Mouse (Mus musculus): Measurements from ENCODE around the gene Fam219b.

Fam219b gene

GRCm38 (mm10) chr9:57524439-57524838 is 12.9 kb upstream of the Fam219b start:
- no peak for DNase-seq (ENCODE audit: low spot score in 2 of 2)

GRCm38 (mm10) chr9:57525516-57525915 is 11.8 kb upstream of the Fam219b start:
- no peak for DNase-seq (ENCODE audit: low spot score in 2 of 2)

GRCm38 (mm10) chr9:57526435-57526834 is 10.9 kb upstream of the Fam219b start:
- no peak for DNase-seq (ENCODE audit: low spot score in 2 of 2)

GRCm38 (mm10) chr9:57531946-57532345 is 5.4 kb upstream of the Fam219b start:
- no peak for DNase-seq (ENCODE audit: low spot score in 2 of 2)

GRCm38 (mm10) chr9:57536362-57536761 is 966 bp upstream of the Fam219b start:
- DNase-seq (ENCODE audit: low spot score in 2 of 2) = no peak

- no peak for DNase-seq (ENCODE audit: low spot score in 2 of 2)
Observed at GRCm38 (mm10) chr9:57537728-57538181, 427 bp downstream of the Fam219b start.

- DNase-seq (ENCODE audit: low spot score in 2 of 2) = no peak
Observed at GRCm38 (mm10) chr9:57539550-57539949, 2.2 kb downstream of the Fam219b start.

GRCm38 (mm10) chr9:57541312-57541711 is 4.0 kb downstream of the Fam219b start:
- no peak for DNase-seq (ENCODE audit: low spot score in 2 of 2)

GRCm38 (mm10) chr9:57543951-57544350 is 6.6 kb downstream of the Fam219b start:
- no peak for DNase-seq (ENCODE audit: low spot score in 2 of 2)

- peak in 1 of 2 experiments; percentile 67 for DNase-seq (ENCODE audit: low spot score in 2 of 2)
Observed at GRCm38 (mm10) chr9:57547287-57547686, 10.0 kb downstream of the Fam219b start.

- no peak for DNase-seq (ENCODE audit: low spot score in 2 of 2)
Observed at GRCm38 (mm10) chr9:57547869-57548268, 10.5 kb downstream of the Fam219b start.

- peak in 1 of 2 experiments; percentile 28 for DNase-seq (ENCODE audit: low spot score in 2 of 2)
Observed at GRCm38 (mm10) chr9:57549186-57549585, 11.9 kb downstream of the Fam219b start.

- DNase-seq (ENCODE audit: low spot score in 2 of 2) = peak; percentile 71 to 80
Observed at GRCm38 (mm10) chr9:57550126-57550862, 13.0 kb downstream of the Fam219b start.

- peak in 1 of 2 experiments; percentile 66 for DNase-seq (ENCODE audit: low spot score in 2 of 2)
Observed at GRCm38 (mm10) chr9:57552139-57552887, 15.0 kb downstream of the Fam219b start, which contains the start of gene Mpi. TSS of gene Mpi (minus strand) at chr9:57552763.

- no peak for DNase-seq (ENCODE audit: low spot score in 2 of 2)
Observed at GRCm38 (mm10) chr9:57553119-57553518, 15.8 kb downstream of the Fam219b start.

GRCm38 (mm10) chr9:57554753-57555152 is 17.4 kb downstream of the Fam219b start:
- no peak for DNase-seq (ENCODE audit: low spot score in 2 of 2)

GRCm38 (mm10) chr9:57557215-57557614 is 19.9 kb downstream of the Fam219b start:
- no peak for DNase-seq (ENCODE audit: low spot score in 2 of 2)

- DNase-seq (ENCODE audit: low spot score in 2 of 2) = no peak
Observed at GRCm38 (mm10) chr9:57558625-57559024, 21.3 kb downstream of the Fam219b start.

- no peak for DNase-seq (ENCODE audit: low spot score in 2 of 2)
Observed at GRCm38 (mm10) chr9:57559568-57559967, 22.2 kb downstream of the Fam219b start.

GRCm38 (mm10) chr9:57560263-57560662 is 22.9 kb downstream of the Fam219b start:
- no peak for DNase-seq (ENCODE audit: low spot score in 2 of 2)

GRCm38 (mm10) chr9:57560861-57561710 is 23.8 kb downstream of the Fam219b start, which contains the start of gene Scamp2:
TSS of gene Scamp2 (plus strand) at chr9:57560943.
- DNase-seq (ENCODE audit: low spot score in 2 of 2) = peak; percentile 96

- DNase-seq (ENCODE audit: low spot score in 2 of 2) = no peak
Observed at GRCm38 (mm10) chr9:57561711-57562099, 24.4 kb downstream of the Fam219b start.

Data from heart, adult 9 months (tissue).